Mouse (Mus musculus) MEL (cell line): ENCODE measurements around the gene Gemin2.

Experiments used
- NELFE ChIP-seq: IDR thresholded peaks from 2 replicates; pipeline ENCODE4 v1.6.1; 2011; ENCODE audit warnings: low read depth, low read length, improper control_type of control experiment
- RAD21 ChIP-seq: IDR thresholded peaks from 2 replicates; pipeline ENCODE4 v1.6.1; 2011; ENCODE audit warnings: mild to moderate bottlenecking, low read depth, low read length, improper control_type of control experiment
- TCF12 ChIP-seq: IDR thresholded peaks from 2 replicates; pipeline ENCODE4 v1.6.1; 2014; ENCODE audit warnings: low read depth, mild to moderate bottlenecking, inconsistent platforms, low read length, improper control_type of control experiment, moderate library complexity

DNA sequence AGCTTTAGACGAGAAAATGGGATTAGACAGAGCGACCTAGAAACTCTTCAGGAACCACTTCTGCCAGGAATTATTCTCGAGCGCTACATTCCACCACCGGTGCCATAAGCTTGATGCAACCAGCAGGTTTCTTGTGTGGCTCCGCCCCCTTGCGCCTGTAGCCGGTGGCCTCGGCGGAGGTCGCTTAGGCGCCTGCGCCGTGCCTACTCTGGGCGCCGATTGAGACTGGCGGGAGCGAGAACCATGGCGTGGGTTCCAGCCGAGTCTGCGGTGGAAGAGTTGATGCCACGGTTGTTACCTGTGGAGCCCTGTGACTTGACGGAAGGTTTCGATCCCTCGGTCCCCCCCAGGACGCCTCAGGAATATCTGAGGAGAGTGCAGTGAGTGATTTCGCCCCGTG is at the start of gene Gemin2:
- TF ChIP-seq RAD21, result no peak
- peak; percentile 52 for TF ChIP-seq TCF12
- peak; percentile 98 for TF ChIP-seq NELFE
